Mouse (Mus musculus) kidney, postnatal 25 days (tissue): ENCODE data around the gene Frmd4a.

Experiments
- DNase-seq, 2 experiments: peaks; one replicate each; pipeline ENCODE4 v3.0.0; 2021; ENCODE audit warnings: mixed read lengths in 2 of 2

The Frmd4a gene

GRCm38 (mm10) chr2:4561196-4561595 lies 543.7 kb downstream of the Frmd4a start:
- no peak for DNase-seq

GRCm38 (mm10) chr2:4562373-4562772 lies 544.9 kb downstream of the Frmd4a start:
- DNase-seq = no peak

- no peak for DNase-seq
Measured at GRCm38 (mm10) chr2:4562826-4563225, 545.3 kb downstream of the Frmd4a start.

- DNase-seq = no peak
Measured at GRCm38 (mm10) chr2:4563322-4563721, 545.8 kb downstream of the Frmd4a start.

- DNase-seq = no peak
Measured at GRCm38 (mm10) chr2:4566260-4566955, 548.9 kb downstream of the Frmd4a start.

DNA sequence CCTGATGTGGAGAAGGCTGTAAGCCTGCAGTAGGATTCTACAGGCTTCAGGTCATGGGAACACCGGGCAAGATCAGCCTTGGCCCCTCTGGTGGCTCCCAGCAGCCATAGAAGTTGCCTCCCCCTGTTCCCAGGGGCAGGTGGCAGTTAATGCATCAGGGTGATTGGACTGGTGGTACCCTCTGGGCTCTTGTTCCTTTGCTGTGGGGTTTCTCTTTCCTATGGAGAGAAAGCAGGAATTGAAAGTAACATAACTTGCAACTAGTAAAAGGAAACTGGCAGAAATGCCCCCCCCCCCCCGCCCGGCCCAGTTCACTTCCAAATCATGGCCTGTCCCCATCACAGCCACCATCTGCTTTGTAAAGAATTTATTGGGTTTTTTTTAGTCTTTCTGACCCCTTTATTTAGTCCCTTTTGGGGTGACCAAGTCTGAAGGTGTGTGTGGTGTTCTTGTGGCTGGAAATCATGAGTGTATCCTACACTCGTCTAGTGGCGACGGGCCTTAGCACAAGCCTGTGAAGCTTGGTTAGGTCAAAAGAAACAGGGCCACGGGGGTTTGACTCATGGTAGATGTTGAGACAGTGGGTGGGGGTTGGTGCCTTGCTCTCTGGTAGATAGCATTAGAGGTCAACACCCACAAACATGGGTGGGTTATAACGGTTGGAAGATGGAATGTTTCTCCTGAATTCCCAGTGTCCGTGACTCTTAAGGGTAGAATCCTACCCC lies 549.6 kb downstream of the Frmd4a start:
- no peak for DNase-seq

DNA sequence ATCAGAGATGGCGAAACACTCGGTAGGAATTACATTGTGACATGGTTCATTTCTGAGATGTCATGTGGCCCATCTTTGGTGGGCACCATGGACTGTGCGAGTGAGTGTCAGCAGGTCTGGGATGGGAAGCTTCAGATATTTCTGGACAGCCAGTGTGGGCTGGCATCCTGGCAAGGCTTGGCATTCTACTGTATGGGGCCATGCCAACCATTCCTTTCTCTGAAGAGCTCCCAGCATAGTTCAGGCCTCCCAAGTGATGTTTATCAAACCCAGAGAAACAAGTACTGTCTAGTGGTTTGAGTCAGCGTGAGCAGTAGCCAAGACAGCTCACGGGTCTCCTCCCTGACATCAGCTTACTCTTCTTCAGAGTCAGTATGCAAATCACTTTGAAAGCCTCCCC lies 551.5 kb downstream of the Frmd4a start:
- no peak for DNase-seq

DNA sequence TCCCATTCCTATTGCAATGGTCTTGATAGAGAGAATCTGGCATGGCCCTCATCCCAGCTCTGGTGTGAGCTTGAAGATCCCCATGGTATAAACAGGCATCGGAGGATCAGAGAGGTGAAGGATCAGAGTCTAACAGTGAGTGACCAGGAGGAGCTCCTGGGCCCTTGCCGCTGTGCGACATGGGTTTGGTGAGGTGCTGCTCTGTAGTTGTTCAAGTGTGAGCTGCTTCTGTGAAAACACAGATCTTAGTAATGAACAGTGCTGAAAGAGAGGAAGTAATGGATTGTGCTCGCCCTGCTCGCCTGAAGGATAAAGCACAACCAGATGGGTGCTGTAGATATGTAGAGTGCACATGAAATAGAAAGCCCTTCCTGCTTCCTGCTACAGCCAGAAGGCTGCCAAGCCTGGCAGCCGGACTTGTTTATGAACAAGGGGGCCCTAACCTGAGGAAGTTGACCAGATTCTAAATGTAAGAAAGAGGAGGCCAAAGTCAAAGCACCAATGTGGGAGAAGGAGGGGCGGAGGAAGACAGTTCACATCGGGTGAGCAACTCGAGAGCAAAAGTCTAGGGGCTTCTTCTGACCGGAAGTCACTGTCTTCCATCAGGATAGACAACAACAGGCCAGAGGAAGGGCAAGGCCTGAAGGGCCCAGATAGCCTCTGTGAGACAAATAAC lies 552.8 kb downstream of the Frmd4a start:
- peak; percentile 47 to 85 for DNase-seq

- peak in 1 of 2 experiments; percentile 39 for DNase-seq
Measured at GRCm38 (mm10) chr2:4572498-4573263, 555.2 kb downstream of the Frmd4a start.

GRCm38 (mm10) chr2:4573386-4573785 lies 555.9 kb downstream of the Frmd4a start:
- DNase-seq = no peak

DNA sequence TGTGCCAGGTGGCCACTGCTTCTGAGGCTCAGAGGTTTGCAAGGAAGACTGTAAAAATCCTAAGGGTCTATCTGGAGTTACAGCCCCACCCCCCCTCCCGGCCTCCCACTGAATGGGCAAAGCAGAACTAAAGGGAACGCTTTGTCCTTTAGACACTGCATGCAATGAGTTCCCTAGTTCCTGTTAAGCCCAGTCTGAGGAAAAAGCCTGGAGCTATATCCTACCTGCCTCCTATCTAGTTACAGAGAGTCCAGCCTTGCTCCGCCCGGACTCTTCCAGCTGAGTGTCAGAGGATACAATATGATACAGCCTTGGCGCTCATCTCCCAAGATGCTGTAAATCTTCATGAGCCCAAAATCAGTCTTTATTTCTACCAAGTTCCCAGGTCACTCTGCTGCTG lies 556.7 kb downstream of the Frmd4a start:
- no peak for DNase-seq

- DNase-seq = peak in 1 of 2 experiments; percentile 47
Measured at GRCm38 (mm10) chr2:4575163-4575562, 557.6 kb downstream of the Frmd4a start.

DNA sequence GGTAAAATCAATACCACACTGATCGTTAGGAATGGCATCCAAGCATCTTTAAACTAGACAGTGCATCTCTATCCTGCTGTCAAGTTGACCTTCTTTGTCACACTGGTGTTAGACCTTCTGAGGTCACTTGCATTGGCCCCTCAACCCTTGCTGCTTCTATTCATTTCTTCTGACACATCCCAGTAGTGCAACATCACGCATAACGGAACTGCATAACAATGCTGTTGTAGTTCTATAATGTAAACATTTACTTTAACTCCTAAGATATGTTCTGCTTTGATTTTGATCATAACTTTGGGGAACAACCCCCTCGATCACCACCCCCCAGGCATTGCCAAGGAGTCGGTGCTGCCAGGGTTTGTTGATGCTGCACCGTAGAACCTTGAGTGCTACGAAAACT lies 558.5 kb downstream of the Frmd4a start:
- DNase-seq = peak in 1 of 2 experiments; percentile 8

DNA sequence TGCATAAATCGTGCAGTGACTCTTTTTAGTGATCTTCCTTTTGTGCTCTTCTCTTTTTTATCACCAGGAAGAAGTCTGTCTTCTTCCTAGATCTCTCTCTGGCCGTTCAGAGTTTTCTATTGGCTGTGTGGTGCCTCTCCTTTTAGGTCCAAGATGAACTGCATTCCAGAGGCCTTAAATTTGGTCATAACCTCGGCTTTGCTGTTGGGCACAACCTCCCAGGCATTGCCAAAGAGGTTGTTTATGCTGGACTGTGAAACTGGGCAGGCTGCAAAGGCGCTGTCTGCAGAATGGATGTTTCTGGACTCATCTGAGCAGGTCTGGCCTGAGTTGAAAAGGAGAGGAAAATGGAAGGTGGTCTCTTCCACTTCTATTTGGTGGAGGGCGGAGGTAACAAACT lies 560.8 kb downstream of the Frmd4a start:
- DNase-seq = peak in 1 of 2 experiments; percentile 26

- DNase-seq = peak in 1 of 2 experiments; percentile 45
Measured at GRCm38 (mm10) chr2:4579357-4580068, 562.0 kb downstream of the Frmd4a start.

- no peak for DNase-seq
Measured at GRCm38 (mm10) chr2:4580666-4581065, 563.1 kb downstream of the Frmd4a start.

DNA sequence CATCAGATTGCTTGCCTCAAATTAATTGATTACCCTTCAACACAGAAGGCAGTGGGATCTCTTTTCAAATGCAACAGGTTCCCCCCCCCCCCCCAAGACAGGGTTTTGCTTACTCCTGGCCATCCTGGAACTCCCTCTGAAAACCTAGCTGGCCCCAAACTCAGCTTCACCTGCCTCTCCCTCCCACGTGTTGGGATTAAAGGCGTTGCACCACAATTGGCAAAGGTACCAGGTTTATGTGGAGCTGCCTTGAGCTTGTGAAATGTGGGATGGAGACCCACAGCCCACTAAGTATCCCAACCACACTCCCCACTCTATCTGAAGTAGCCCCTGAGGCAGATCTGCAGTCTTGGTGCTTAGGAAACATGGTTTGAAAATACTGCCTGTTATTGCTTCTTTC lies 565.4 kb downstream of the Frmd4a start:
- peak in 1 of 2 experiments; percentile 6 for DNase-seq

- DNase-seq = no peak
Measured at GRCm38 (mm10) chr2:4584252-4584651, 566.7 kb downstream of the Frmd4a start.

GRCm38 (mm10) chr2:4586245-4586644 lies 568.7 kb downstream of the Frmd4a start:
- peak; percentile 40 to 57 for DNase-seq

DNA sequence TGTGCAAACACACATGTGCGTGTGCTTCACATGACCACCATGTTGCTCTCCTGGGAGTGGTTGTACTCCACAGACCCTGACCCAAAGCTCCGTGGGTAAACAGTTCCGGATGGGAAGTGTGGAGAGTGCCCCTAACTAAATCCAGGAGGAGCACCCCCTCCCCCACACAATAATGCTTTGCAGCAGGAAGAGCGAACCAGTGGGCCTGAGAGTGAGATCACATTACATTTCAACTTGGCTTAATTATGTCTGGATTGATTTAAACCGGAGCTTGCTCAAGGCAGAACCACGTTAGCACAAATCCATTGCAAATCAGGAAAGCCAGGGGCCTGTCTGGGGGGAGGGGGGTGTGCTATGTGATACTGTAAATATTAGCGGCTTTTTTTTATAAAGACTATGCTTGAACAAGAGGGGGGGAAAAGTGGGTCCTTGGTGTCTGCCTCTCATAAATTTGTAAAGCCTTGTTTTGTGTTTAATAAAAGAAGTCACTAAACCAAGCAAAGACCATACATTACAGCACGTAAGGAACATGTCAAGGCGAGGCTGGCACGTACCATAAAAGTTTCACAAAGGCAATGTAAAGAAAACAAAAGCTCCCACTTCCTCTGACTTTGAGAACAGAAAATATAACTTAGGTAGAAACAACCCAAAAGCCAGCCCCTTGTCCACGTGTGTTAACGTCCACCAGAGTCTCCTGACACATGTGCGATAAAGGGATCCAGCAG lies 570.3 kb downstream of the Frmd4a start:
- DNase-seq = peak in 1 of 2 experiments; percentile 29

DNA sequence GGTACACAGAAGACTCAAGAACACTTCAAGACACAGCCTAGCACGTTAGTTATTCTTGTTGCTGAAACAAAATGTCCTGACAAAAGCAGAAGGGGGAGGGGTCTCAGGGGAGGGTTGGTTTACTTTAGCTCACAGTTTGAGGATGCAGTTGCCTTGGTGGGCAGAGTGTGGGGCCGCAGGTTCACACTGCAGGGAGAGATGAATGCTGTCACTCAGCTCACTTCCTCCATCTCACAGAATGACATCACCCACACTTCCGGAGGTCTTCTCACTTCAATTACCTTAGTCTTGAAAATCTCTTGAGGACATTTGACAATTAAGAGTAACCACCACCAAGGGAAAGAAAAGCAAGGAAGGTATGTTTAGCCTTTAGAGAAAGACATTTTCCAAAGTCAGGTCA lies 574.1 kb downstream of the Frmd4a start:
- DNase-seq = peak in 1 of 2 experiments; percentile 17

DNA sequence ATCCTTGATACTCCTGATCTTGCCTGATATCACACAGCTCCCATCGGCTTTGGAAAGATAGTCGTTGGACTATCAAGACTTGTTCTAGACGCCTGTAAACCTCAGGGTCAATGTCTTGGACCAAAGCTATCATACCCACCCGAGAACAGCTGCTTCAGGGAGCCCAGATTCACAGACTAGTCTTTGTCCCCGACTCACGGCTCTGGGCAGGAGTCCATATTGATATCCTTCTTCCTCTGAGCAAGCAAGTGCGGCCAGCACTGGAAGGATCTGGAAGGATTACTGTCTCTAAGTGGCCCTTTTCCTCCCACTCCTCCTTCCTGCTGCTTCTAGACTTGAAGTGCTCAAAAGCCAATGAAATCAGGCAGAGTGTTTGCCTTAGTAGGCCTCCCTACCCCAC lies 575.1 kb downstream of the Frmd4a start:
- no peak for DNase-seq
